Mouse (Mus musculus) thymus, postnatal 36 days (tissue): ENCODE measurements around the gene Tbx1.
A peak's percentile ranks its signal among the peaks of the same experiment; 100 is the strongest.

ENCODE experiments used
- DNase-seq, 2 experiments: peaks; one replicate each; pipeline ENCODE4 v3.0.0; 2022; ENCODE audit warnings: mixed read lengths in 2 of 2

The Tbx1 gene

GRCm38 (mm10) chr16:18622019-18622418 lies 31.5 kb upstream of the Tbx1 start, which contains the start of gene Gp1bb:
Gp1bb (minus strand) TSS chr16:18622403.
- no peak for DNase-seq

GRCm38 (mm10) chr16:18621362-18622001 lies 31.0 kb upstream of the Tbx1 start:
- no peak for DNase-seq

- peak in 1 of 2 experiments; percentile 8 for DNase-seq
These were observed 30.3 kb upstream of the Tbx1 start for GRCm38 (mm10) chr16:18620601-18621361.

GRCm38 (mm10) chr16:18620201-18620600 lies 29.7 kb upstream of the Tbx1 start:
- no peak for DNase-seq

GRCm38 (mm10) chr16:18619110-18619509 lies 28.6 kb upstream of the Tbx1 start:
- DNase-seq: no peak

- no peak for DNase-seq
These were observed 27.8 kb upstream of the Tbx1 start for GRCm38 (mm10) chr16:18618297-18618696.

- DNase-seq: peak; percentile 81 to 86
These were observed 27.0 kb upstream of the Tbx1 start for GRCm38 (mm10) chr16:18617370-18618065.

- no peak for DNase-seq
These were observed 22.8 kb upstream of the Tbx1 start for GRCm38 (mm10) chr16:18613301-18613700.

GRCm38 (mm10) chr16:18611752-18612151 lies 21.3 kb upstream of the Tbx1 start:
- DNase-seq: no peak

GRCm38 (mm10) chr16:18609099-18609498 lies 18.6 kb upstream of the Tbx1 start:
- no peak for DNase-seq

- no peak for DNase-seq
These were observed 17.8 kb upstream of the Tbx1 start for GRCm38 (mm10) chr16:18608226-18608625.

- DNase-seq: no peak
These were observed 15.2 kb upstream of the Tbx1 start for GRCm38 (mm10) chr16:18605705-18606104.

- no peak for DNase-seq
These were observed 13.8 kb upstream of the Tbx1 start for GRCm38 (mm10) chr16:18604267-18604701.

- no peak for DNase-seq
These were observed 11.0 kb upstream of the Tbx1 start for GRCm38 (mm10) chr16:18601447-18601846.

GRCm38 (mm10) chr16:18598006-18598405 lies 7.5 kb upstream of the Tbx1 start:
- DNase-seq: no peak

- no peak for DNase-seq
These were observed 5.8 kb upstream of the Tbx1 start for GRCm38 (mm10) chr16:18596255-18596654.

- DNase-seq: no peak
These were observed 3.5 kb upstream of the Tbx1 start for GRCm38 (mm10) chr16:18593930-18594329.

- peak; percentile 52 to 61 for DNase-seq
These were observed 862 bp upstream of the Tbx1 start for GRCm38 (mm10) chr16:18591047-18592018.

- no peak for DNase-seq
These were observed 1.3 kb downstream of the Tbx1 start for GRCm38 (mm10) chr16:18589080-18589621.

GRCm38 (mm10) chr16:18588738-18589055 lies 1.8 kb downstream of the Tbx1 start:
- DNase-seq: no peak

GRCm38 (mm10) chr16:18587847-18588737 lies 2.4 kb downstream of the Tbx1 start:
- no peak for DNase-seq
